Mouse (Mus musculus): ENCODE measurements around the gene Akap8l.

GRCm38 (mm10) chr17:32351269-32351668 lies 862 bp upstream of the Akap8l start:
- TF ChIP-seq CTCF (IDR thresholded peaks at IDR 0.05; ENCODE audit: low read depth, low read length) (no peak), POLR2A (IDR thresholded peaks at IDR 0.05; ENCODE audit: borderline replicate concordance, low read depth, low read length) (no peak)

Data from bone marrow macrophage, adult 2 months (primary cell).